In the genomic region with DNA sequence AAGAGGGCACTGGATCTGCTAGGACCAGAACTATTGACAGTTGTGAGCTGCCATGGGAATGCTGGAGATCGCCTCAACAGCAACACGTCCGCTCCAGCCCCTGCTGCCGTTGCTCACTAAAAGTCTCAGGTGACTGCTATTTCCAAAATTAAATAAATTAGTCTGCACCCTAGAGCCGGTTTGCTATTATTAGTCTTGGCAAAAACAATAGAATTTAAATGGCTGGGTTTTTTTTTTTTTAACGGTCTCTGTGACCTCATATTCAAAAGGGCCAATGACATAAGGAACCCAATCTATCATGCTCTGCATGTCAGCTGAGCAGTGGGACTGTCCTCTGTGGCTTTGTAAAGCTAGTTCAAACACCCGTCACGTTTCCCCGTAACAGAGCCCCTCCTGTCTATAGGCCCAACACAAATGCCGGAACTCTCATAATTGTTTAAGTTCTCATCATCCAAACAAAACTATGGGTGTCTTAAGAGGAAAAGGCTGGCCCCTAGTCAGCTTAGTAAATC, we compare ENCODE assay signal across 16 mouse cellular contexts. TPM values are rescaled to one million over a fixed set of nuclear protein-coding genes. Genes with fewer than 3 reads are reported as not detected.
DNase-seq lines count a peak whose midpoint lies in the region; ATAC-seq and TF ChIP-seq lines count a peak whose summit lies in the region.
"Had no signal": no experiment of that assay in that cellular context is flagged by ENCODE, and none has a peak within 500 bp of the region (broad histone marks: within the 10 kb centered on the region; RNA-seq: fewer than 3 reads in every experiment).

No protein-coding gene starts in this region.

- H3K36me3 ChIP-seq in lung, postnatal 0 days (ENCODE audit: insufficient read depth, low read length), result no peaks in the 10 kb centered on the region
- peaks cover 13% of the 10 kb centered on the region for H3K36me3 ChIP-seq in kidney, embryonic 15.5 days
- peaks cover 2% of the 10 kb centered on the region; the same call in 1 of the 2 replicates for H3K36me3 ChIP-seq in liver, embryonic 16.5 days (ENCODE audit: control insufficient read depth, insufficient read depth)

- H3K4me1 ChIP-seq in lung, postnatal 0 days (ENCODE audit: insufficient read depth, low read depth, low read length), result peaks cover 10% of the 10 kb centered on the region; the same call in 1 of the 2 replicates
- peaks cover 48% of the 10 kb centered on the region for H3K4me1 ChIP-seq in kidney, embryonic 15.5 days
- peaks cover 20% of the 10 kb centered on the region for H3K4me1 ChIP-seq in liver, embryonic 16.5 days (ENCODE audit: control insufficient read depth, low read depth, low read length)

- TF ChIP-seq EP300 in lung, postnatal 0 days (IDR thresholded peaks at IDR 0.05), result peak; percentile 59

- no peaks in the 10 kb centered on the region for H3K27me3 ChIP-seq in lung, postnatal 0 days (replicated peaks; ENCODE audit: insufficient read depth, low read length)
- H3K27me3 ChIP-seq in kidney, embryonic 15.5 days, result no peaks in the 10 kb centered on the region
- no peaks in the 10 kb centered on the region for H3K27me3 ChIP-seq in liver, embryonic 16.5 days (ENCODE audit: control insufficient read depth, insufficient read depth, low read depth, low read length)
- H3K27me3 ChIP-seq: embryonic facial prominence, embryonic 13.5 days had no signal

- peak; percentile 40 for DNase-seq in heart, postnatal 4 days
- no peak for DNase-seq in heart, adult 8-10 months (ENCODE audit: low spot score)
- peak; percentile 59 for DNase-seq in lung, postnatal 0 days (ENCODE audit: low spot score)
- no peak for DNase-seq in lung, postnatal 14 days
- no peak for DNase-seq in left cerebral cortex, adult 9 months (ENCODE audit: low spot score in 2 of 2)
- no peak for DNase-seq in adrenal gland, adult 2 months
- DNase-seq: adrenal gland, postnatal 36 days; thymus, adult 18-20 months had no signal

- H3K27ac ChIP-seq in lung, postnatal 0 days (ENCODE audit: low read length), result peak overlapping the region; percentile 71; the same call in 1 of the 2 replicates
- peak overlapping the region; percentile 79 for H3K27ac ChIP-seq in kidney, embryonic 15.5 days
- H3K27ac ChIP-seq in liver, embryonic 16.5 days (ENCODE audit: low read length), result peak overlapping the region; percentile 70
- H3K27ac ChIP-seq: embryonic facial prominence, embryonic 13.5 days; forebrain, embryonic 10.5 days; midbrain, embryonic 10.5 days had no signal

- no peak overlapping the region for H3K4me2 ChIP-seq in lung, postnatal 0 days (replicated peaks; ENCODE audit: low read depth, low read length)
- H3K4me2 ChIP-seq in kidney, embryonic 15.5 days, result 0 out of 2 replicates have a peak overlapping the region, but pooled peaks have one; percentile 7
- H3K4me2 ChIP-seq in liver, embryonic 16.5 days (ENCODE audit: low read depth, low read length), result peak overlapping the region; percentile 17; the same call in 1 of the 2 replicates
- H3K4me2 ChIP-seq: embryonic facial prominence, embryonic 13.5 days; heart, embryonic 11.5 days had no signal

- 39% methylated on average over 10 of the region's 10 CpGs for WGBS in lung, postnatal 0 days
- 51% methylated on average over 10 of the region's 10 CpGs for WGBS in kidney, embryonic 15.5 days
- 57% methylated on average over 10 of the region's 10 CpGs for WGBS in liver, embryonic 16.5 days (ENCODE audit: insufficient replicate concordance)

- no peak overlapping the region for H3K9ac ChIP-seq in lung, postnatal 0 days (replicated peaks; ENCODE audit: low read depth)
- H3K9ac ChIP-seq in kidney, embryonic 15.5 days, result no peak overlapping the region
- H3K9ac ChIP-seq in liver, embryonic 16.5 days (ENCODE audit: low read depth, low read length), result no peak overlapping the region
- H3K9ac ChIP-seq: embryonic facial prominence, embryonic 13.5 days had no signal

- no peak overlapping the region for H3K4me3 ChIP-seq in lung, postnatal 0 days (ENCODE audit: low read depth, low read length)
- no peak overlapping the region for H3K4me3 ChIP-seq in kidney, embryonic 15.5 days (replicated peaks)
- 0 out of 2 replicates have a peak overlapping the region, but pooled peaks have one; percentile 4 for H3K4me3 ChIP-seq in liver, embryonic 16.5 days (ENCODE audit: low read depth, low read length)
- H3K4me3 ChIP-seq: embryonic facial prominence, embryonic 13.5 days; forebrain, embryonic 10.5 days; midbrain, embryonic 10.5 days; myocyte had no signal

- TF ChIP-seq CTCF in lung, postnatal 0 days (IDR thresholded peaks at IDR 0.05), result no peak

- peak; percentile 61 for ATAC-seq in lung, postnatal 0 days
- ATAC-seq in kidney, embryonic 15.5 days (replicated peaks; ENCODE audit: low FRiP score), result no peak
- no peak; the same call in 1 of the 2 replicates for ATAC-seq in liver, embryonic 16.5 days (ENCODE audit: low read depth)

- no peaks in the 10 kb centered on the region for H3K9me3 ChIP-seq in lung, postnatal 0 days (ENCODE audit: low read length)
- no peaks in the 10 kb centered on the region for H3K9me3 ChIP-seq in kidney, embryonic 15.5 days (replicated peaks)
- H3K9me3 ChIP-seq in liver, embryonic 16.5 days (replicated peaks; ENCODE audit: control insufficient read depth, low read length), result no peaks in the 10 kb centered on the region
- H3K9me3 ChIP-seq: embryonic facial prominence, embryonic 13.5 days; forebrain, embryonic 10.5 days; G1E; midbrain, embryonic 10.5 days had no signal

RNA-seq across cellular contexts. Expression of a gene that starts 5.5 kb away (rescaled TPM):
- 100 to 1,000 TPM; 191 to 196 TPM for total RNA-seq in heart, postnatal 4 days (2021)
- total RNA-seq in heart, adult 8-10 months (2022), result 10 to 100 TPM; 55.0 to 65.7 (median 60.4) TPM
- 29.6 and 33.1 TPM in 2 replicates for polyA plus RNA-seq in lung, postnatal 0 days (2015; fragmentation: Nextera tagmentation; extraction: Ambion mirVana)
- polyA plus RNA-seq in kidney, embryonic 15.5 days (2015; fragmentation: Nextera tagmentation; extraction: Ambion mirVana), result 38.6 and 41.5 TPM in 2 replicates
- polyA plus RNA-seq in liver, embryonic 16.5 days (2015; fragmentation: Nextera tagmentation; extraction: Ambion mirVana), result 5.2 and 5.4 TPM in 2 replicates
- total RNA-seq in adrenal gland, adult 2 months (2021), result 100 to 1,000 TPM in 1 of 2 experiments, 10 to 100 TPM in 1; 68.1 to 117 TPM
- polyA plus RNA-seq in adrenal gland, adult 2 months (2012; rRNA removed), result 79.4 and 96.9 TPM in 2 replicates

RNA-seq across cellular contexts. Expression of a gene that starts 9.4 kb away (rescaled TPM):
- total RNA-seq in heart, postnatal 4 days (2021), result 1 to 10 TPM; 5.6 to 5.8 TPM
- 1 to 10 TPM; 2.0 to 3.1 (median 2.4) TPM for total RNA-seq in heart, adult 8-10 months (2022)
- polyA plus RNA-seq in lung, postnatal 0 days (2015; fragmentation: Nextera tagmentation; extraction: Ambion mirVana), result 2.7 and 3.9 TPM in 2 replicates
- polyA plus RNA-seq in kidney, embryonic 15.5 days (2015; fragmentation: Nextera tagmentation; extraction: Ambion mirVana), result 6.5 and 7.2 TPM in 2 replicates
- 1.2 and 1.6 TPM in 2 replicates for polyA plus RNA-seq in liver, embryonic 16.5 days (2015; fragmentation: Nextera tagmentation; extraction: Ambion mirVana)
- total RNA-seq in adrenal gland, adult 2 months (2021), result 1 to 10 TPM in 1 of 2 experiments, under 1 TPM in 1; 0.86 to 3.7 TPM
- polyA plus RNA-seq in adrenal gland, adult 2 months (2012; rRNA removed), result 0.86 and 1.1 TPM in 2 replicates
- polyA plus RNA-seq: G1E had no signal

RNA-seq across cellular contexts. Expression of a gene that starts 34.6 kb away (rescaled TPM):
- total RNA-seq in heart, postnatal 4 days (2021), result 10 to 100 TPM; 16.7 to 17.6 TPM
- total RNA-seq in heart, adult 8-10 months (2022), result 10 to 100 TPM; 21.2 to 26.2 (median 24.6) TPM
- 40.5 and 43.5 TPM in 2 replicates for polyA plus RNA-seq in lung, postnatal 0 days (2015; fragmentation: Nextera tagmentation; extraction: Ambion mirVana)
- 37.2 and 39.4 TPM in 2 replicates for polyA plus RNA-seq in kidney, embryonic 15.5 days (2015; fragmentation: Nextera tagmentation; extraction: Ambion mirVana)
- 18.3 and 18.9 TPM in 2 replicates for polyA plus RNA-seq in liver, embryonic 16.5 days (2015; fragmentation: Nextera tagmentation; extraction: Ambion mirVana)
- total RNA-seq in adrenal gland, adult 2 months (2021), result 10 to 100 TPM; 55.1 to 69.8 TPM
- polyA plus RNA-seq in adrenal gland, adult 2 months (2012; rRNA removed), result 11.0 and 15.3 TPM in 2 replicates

Comparison
In these comparisons a context has a peak if more than half of its experiments do, and no peak if none do; other contexts are left out.
1. DNase-seq: peak in heart, postnatal 4 days (single experiment) and lung, postnatal 0 days (single experiment); none in heart, adult 8-10 months (single experiment), lung, postnatal 14 days (single experiment), left cerebral cortex, adult 9 months (0 of 2) and adrenal gland, adult 2 months (single experiment).
2. Peak in every context shown above with its lines, with median percentiles within 50 percentile points of each other: H3K27ac ChIP-seq.